Mouse (Mus musculus): ENCODE results near the gene Rassf3. TPM values are rescaled to one million over a fixed set of nuclear protein-coding genes. Genes with fewer than 3 reads are reported as not detected.

Rassf3 gene
- total and polyA plus RNA-seq, 2 experiments, result 13.4 to 20.0 TPM

DNA sequence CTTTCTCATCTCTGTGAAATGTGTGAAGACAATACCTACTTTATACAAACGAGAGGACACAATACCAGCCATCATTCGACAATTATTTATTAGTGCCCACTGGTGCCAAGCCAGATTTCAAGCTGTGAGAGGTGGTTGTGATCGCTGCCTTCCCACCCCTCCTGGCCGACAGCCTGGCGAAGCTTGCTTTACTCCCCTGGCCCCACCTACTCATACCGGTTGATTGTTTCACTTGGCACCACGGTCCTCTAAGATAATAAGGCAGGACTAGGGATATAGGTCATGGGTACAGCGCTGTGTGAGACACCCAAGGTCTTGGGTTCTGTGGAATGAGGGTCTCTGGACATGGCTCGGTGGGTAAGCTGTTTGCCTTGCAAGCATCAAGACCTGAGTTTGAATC, 55.1 kb downstream of the Rassf3 start:
- Histone ChIP-seq H3K9ac (ENCODE audit: low read depth, low read length) (no peak overlapping the region), H3K27ac (replicated peaks; ENCODE audit: insufficient read depth, low read depth, low read length) (no peak overlapping the region), H3K27me3 (ENCODE audit: control insufficient read depth, insufficient read depth, low read length) (no peaks in the 10 kb centered on the region), H3K4me1 (ENCODE audit: control insufficient read depth, insufficient read depth, low read length) (peaks cover 17% of the 10 kb centered on the region), H3K4me3 (ENCODE audit: insufficient read depth, low read depth, low read length) (no peak overlapping the region), H3K79me2 (ENCODE audit: control insufficient read depth, insufficient read depth, low read length) (peaks cover 61% of the 10 kb centered on the region), H3K36me3 (ENCODE audit: control insufficient read depth, insufficient read depth, low read length) (peaks cover under 1% of the 10 kb centered on the region; the same call in 1 of the 2 replicates)
- WGBS, result 16% methylated on average over 9 of the region's 9 CpGs
- TF ChIP-seq CTCF (IDR thresholded peaks at IDR 0.05; ENCODE audit: low read depth, low read length) (no peak), POLR2A (IDR thresholded peaks at IDR 0.05; ENCODE audit: extremely low read depth, insufficient read depth, low read length) (no peak)
- DNase-seq (ENCODE audit: extremely low read depth, low read depth, low spot score), result peak; percentile 39

DNA sequence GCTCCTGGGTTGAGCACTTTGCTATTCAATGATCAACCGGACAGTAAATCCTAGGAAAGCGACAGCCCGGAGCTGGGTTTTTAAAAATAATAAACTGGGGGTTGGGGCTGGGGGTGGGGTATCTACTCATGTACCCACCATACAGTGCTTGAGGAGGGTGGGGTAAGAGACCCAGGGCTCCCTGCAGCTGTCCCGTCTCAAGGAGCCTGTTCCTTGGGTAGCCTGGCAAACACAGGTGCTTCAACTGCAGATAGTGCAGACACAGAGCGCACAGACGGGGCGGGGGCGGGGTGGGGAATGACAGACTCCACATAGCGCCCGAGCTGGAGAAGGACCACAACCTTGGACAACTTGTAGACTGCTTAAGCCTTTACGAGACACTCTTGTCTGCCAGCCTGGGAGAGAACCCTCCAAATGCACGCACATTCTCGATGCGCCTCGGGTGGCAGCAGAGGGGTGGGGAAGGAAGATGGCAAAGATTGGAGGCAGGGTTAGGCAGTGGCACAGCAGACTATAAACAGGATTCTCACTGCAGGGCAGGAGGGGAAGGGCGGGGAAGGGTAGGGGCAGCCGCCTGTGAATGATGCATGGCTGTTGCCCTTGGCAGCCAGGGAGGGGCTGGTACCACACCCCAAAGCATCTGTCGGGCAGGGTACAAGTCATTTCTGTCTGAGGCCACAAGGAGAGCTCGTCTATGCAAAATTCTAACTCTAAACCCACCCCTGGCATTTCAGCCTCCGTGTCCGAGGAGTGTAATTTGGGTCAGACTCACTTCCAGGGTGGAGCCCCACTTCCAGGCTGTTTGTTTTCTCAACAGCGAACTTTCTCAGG, 56.3 kb downstream of the Rassf3 start:
- Histone ChIP-seq H3K4me3 (ENCODE audit: insufficient read depth, low read depth, low read length) (no peak overlapping the region), H3K9ac (ENCODE audit: low read depth, low read length) (no peak overlapping the region), H3K36me3 (ENCODE audit: control insufficient read depth, insufficient read depth, low read length) (peaks cover 11% of the 10 kb centered on the region; the same call in 1 of the 2 replicates), H3K27ac (replicated peaks; ENCODE audit: insufficient read depth, low read depth, low read length) (no peak overlapping the region), H3K4me1 (ENCODE audit: control insufficient read depth, insufficient read depth, low read length) (peaks cover 16% of the 10 kb centered on the region), H3K27me3 (ENCODE audit: control insufficient read depth, insufficient read depth, low read length) (no peaks in the 10 kb centered on the region), H3K79me2 (ENCODE audit: control insufficient read depth, insufficient read depth, low read length) (peaks cover 50% of the 10 kb centered on the region)
- DNase-seq (ENCODE audit: extremely low read depth, low read depth, low spot score), result no peak
- TF ChIP-seq CTCF (IDR thresholded peaks at IDR 0.05; ENCODE audit: low read depth, low read length) (no peak), POLR2A (IDR thresholded peaks at IDR 0.05; ENCODE audit: extremely low read depth, insufficient read depth, low read length) (no peak)
- 74% methylated on average over 22 of the region's 22 CpGs for WGBS

DNA sequence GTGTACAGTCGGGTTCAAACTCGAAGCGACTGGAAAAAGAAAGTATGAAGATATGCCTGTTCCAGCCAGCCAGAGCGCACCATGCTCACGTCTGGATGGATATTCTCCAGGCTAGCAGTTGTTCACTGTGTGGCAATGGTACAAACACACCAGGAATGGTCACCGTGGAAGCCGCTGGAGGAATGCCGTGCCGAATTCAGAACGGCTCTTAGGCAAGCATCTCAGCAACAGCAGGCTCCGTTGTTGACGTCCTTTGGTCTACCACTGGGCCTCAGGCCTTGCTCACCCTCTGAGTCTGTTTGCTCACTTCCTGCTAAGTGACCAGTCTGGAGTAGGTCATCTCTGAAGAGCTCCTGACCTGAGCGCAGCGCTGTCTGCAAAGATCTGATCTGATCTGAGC, 57.3 kb downstream of the Rassf3 start:
- Histone ChIP-seq H3K27ac (replicated peaks; ENCODE audit: insufficient read depth, low read depth, low read length) (no peak overlapping the region), H3K79me2 (ENCODE audit: control insufficient read depth, insufficient read depth, low read length) (peaks cover 44% of the 10 kb centered on the region), H3K27me3 (ENCODE audit: control insufficient read depth, insufficient read depth, low read length) (no peaks in the 10 kb centered on the region), H3K9ac (ENCODE audit: low read depth, low read length) (no peak overlapping the region), H3K4me1 (ENCODE audit: control insufficient read depth, insufficient read depth, low read length) (peaks cover 16% of the 10 kb centered on the region), H3K4me3 (ENCODE audit: insufficient read depth, low read depth, low read length) (no peak overlapping the region), H3K36me3 (ENCODE audit: control insufficient read depth, insufficient read depth, low read length) (peaks cover 16% of the 10 kb centered on the region; the same call in 1 of the 2 replicates)
- DNase-seq (ENCODE audit: extremely low read depth, low read depth, low spot score), result no peak
- 46% methylated on average over 14 of the region's 14 CpGs for WGBS
- TF ChIP-seq POLR2A (IDR thresholded peaks at IDR 0.05; ENCODE audit: extremely low read depth, insufficient read depth, low read length) (no peak), CTCF (IDR thresholded peaks at IDR 0.05; ENCODE audit: low read depth, low read length) (no peak)

DNA sequence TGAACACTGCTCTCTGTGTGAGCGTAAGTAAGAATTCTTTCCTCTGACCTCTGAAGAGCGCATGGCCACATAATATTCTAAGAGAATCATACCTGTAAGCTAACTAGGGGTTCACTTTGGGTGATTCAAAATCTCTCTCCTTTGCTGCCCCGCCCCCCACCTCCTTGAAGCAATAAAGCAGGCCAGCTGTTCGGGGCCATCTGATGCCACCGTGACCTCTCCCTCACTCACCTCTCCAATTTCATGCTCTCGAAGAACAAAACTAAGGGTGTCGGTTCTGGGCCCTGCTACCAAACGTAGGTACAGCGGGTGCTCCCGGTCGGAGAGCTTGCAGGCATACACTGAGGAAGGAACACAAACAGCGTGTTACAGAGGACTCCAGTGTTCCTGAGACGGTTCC, 62.0 kb downstream of the Rassf3 start:
- peaks cover 27% of the 10 kb centered on the region for H3K36me3 ChIP-seq (ENCODE audit: control insufficient read depth, insufficient read depth, low read length)
- 0 out of 2 replicates have a peak, but pooled peaks cover 5% of the 10 kb centered on the region for H3K4me1 ChIP-seq (ENCODE audit: control insufficient read depth, insufficient read depth, low read length)
- no peak overlapping the region for H3K4me3 ChIP-seq (ENCODE audit: insufficient read depth, low read depth, low read length)
- no peaks in the 10 kb centered on the region for H3K27me3 ChIP-seq (ENCODE audit: control insufficient read depth, insufficient read depth, low read length)
- 95% methylated on average over 13 of the region's 13 CpGs for WGBS
- no peak overlapping the region for H3K27ac ChIP-seq (replicated peaks; ENCODE audit: insufficient read depth, low read depth, low read length)
- DNase-seq (ENCODE audit: extremely low read depth, low read depth, low spot score), result no peak
- H3K9ac ChIP-seq (ENCODE audit: low read depth, low read length), result no peak overlapping the region
- peaks cover 5% of the 10 kb centered on the region; the same call in 1 of the 2 replicates for H3K79me2 ChIP-seq (ENCODE audit: control insufficient read depth, insufficient read depth, low read length)
- TF ChIP-seq POLR2A (IDR thresholded peaks at IDR 0.05; ENCODE audit: extremely low read depth, insufficient read depth, low read length), result no peak
- no peak for TF ChIP-seq CTCF (IDR thresholded peaks at IDR 0.05; ENCODE audit: low read depth, low read length)

DNA sequence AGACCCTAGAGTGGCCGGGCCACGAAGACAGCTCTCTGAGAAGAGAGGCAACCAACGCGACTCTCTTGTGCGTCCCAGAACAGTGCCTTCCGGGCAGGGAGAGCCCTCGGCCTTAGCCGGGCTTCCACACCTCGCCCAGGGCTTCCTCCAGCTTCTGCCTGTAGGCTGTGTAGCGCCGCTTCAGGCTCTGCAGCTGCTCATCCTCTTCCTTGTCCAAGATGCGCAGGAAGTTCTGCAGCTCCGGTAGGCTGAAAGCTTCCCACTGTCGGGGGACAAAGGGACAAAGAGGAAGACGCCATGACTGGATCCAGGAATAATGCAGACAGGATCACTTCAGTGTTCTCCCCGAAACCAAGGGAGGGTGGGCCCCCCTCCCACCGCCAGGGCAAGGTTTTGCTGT, 63.3 kb downstream of the Rassf3 start:
- DNase-seq (ENCODE audit: extremely low read depth, low read depth, low spot score), result no peak
- TF ChIP-seq CTCF (IDR thresholded peaks at IDR 0.05; ENCODE audit: low read depth, low read length), result no peak
- no peak for TF ChIP-seq POLR2A (IDR thresholded peaks at IDR 0.05; ENCODE audit: extremely low read depth, insufficient read depth, low read length)

More for the DNA sequence above, 63.3 kb downstream of the Rassf3 start:
- Histone ChIP-seq H3K79me2 (ENCODE audit: control insufficient read depth, insufficient read depth, low read length) (no peaks in the 10 kb centered on the region; the same call in 1 of the 2 replicates), H3K27me3 (ENCODE audit: control insufficient read depth, insufficient read depth, low read length) (no peaks in the 10 kb centered on the region), H3K36me3 (ENCODE audit: control insufficient read depth, insufficient read depth, low read length) (peaks cover 30% of the 10 kb centered on the region), H3K9ac (ENCODE audit: low read depth, low read length) (no peak overlapping the region), H3K4me1 (ENCODE audit: control insufficient read depth, insufficient read depth, low read length) (0 out of 2 replicates have a peak, but pooled peaks cover 5% of the 10 kb centered on the region), H3K4me3 (ENCODE audit: insufficient read depth, low read depth, low read length) (no peak overlapping the region), H3K27ac (replicated peaks; ENCODE audit: insufficient read depth, low read depth, low read length) (no peak overlapping the region)
- WGBS, result 77% methylated on average over 17 of the region's 17 CpGs
